Mouse (Mus musculus) lung, postnatal 0 days (tissue): ENCODE results near the gene Tmco3.

Experiments used
- CTCF ChIP-seq: IDR thresholded peaks from 2 replicates; pipeline ENCODE4 v1.5.1; 2016; ENCODE audit warnings: antibody characterized with exemption, mild to moderate bottlenecking
- EP300 ChIP-seq: IDR thresholded peaks from 2 replicates; pipeline ENCODE4 v1.6.1; 2016; ENCODE audit warnings: antibody characterized with exemption, mild to moderate bottlenecking, control low read depth

- no peak for TF ChIP-seq CTCF
- TF ChIP-seq EP300: no peak
Observed at GRCm38 (mm10) chr8:13360213-13360612, 72.2 kb downstream of the Tmco3 start.
